Mouse (Mus musculus) lung, embryonic 16.5 days (tissue): ENCODE data around the gene Zfyve1. TPM values are rescaled to one million over a fixed set of nuclear protein-coding genes. Genes with fewer than 3 reads are reported as not detected.

Experiments used
- ATAC-seq: fragments of 200-750 bp; cut with Nextera tagmentation; 2 replicates; pipeline ENCODE4 v1.8.0; 2017; ENCODE audit warnings: low read depth, mild to moderate bottlenecking, moderate library complexity
- H3K27ac ChIP-seq: fragments of 300-500 bp; sonication (generic); 2 replicates; pipeline ENCODE4 v1.5.1; 2014; ENCODE audit warnings: mild to moderate bottlenecking, control low read depth, low read length
- H3K27me3 ChIP-seq: fragments of 300-500 bp; sonication (generic); 2 replicates; pipeline ENCODE4 v1.6.1; 2014; ENCODE audit warnings: low read depth, low read length, mixed read lengths; ENCODE audit not compliant: control insufficient read depth, insufficient read depth
- H3K36me3 ChIP-seq: fragments of 300-500 bp; sonication (generic); 2 replicates; pipeline ENCODE4 v1.6.1; 2014; ENCODE audit warnings: low read length; ENCODE audit not compliant: control insufficient read depth, insufficient read depth
- H3K4me1 ChIP-seq: fragments of 300-500 bp; sonication (generic); replicated peaks from 2 replicates; pipeline ENCODE4 v1.6.1; 2014; ENCODE audit warnings: low read length, mixed read lengths; ENCODE audit not compliant: control insufficient read depth, insufficient read depth
- H3K4me2 ChIP-seq: fragments of 300-500 bp; sonication (generic); 2 replicates; pipeline ENCODE4 v1.6.1; 2014; ENCODE audit warnings: low read depth, low read length, control low read depth
- H3K4me3 ChIP-seq: fragments of 300-500 bp; sonication (generic); 2 replicates; pipeline ENCODE4 v1.5.1; 2014; ENCODE audit warnings: mild to moderate bottlenecking, low read length, control low read depth
- H3K9ac ChIP-seq: fragments of 300-500 bp; sonication (generic); 2 replicates; pipeline ENCODE4 v1.6.1; 2014; ENCODE audit warnings: low read length, control low read depth
- H3K9me3 ChIP-seq: fragments of 300-500 bp; sonication (generic); 2 replicates; pipeline ENCODE4 v1.6.1; 2016; ENCODE audit warnings: low read length; ENCODE audit not compliant: control insufficient read depth
- WGBS: fragments of 180-500 bp; shearing (Covaris S2); extraction: QIAGEN DNeasy Blood & Tissue Kit; methylation state at CpG from one replicate; pipeline ENCODE4 v1.1.7; 2014; 5-methylcytosine and 5-hydroxymethylcytosine counted together
- polyA plus RNA-seq: library from polyadenylated mRNA; unstranded; fragments of >200 nt; fragmentation: Nextera tagmentation; extraction: Ambion mirVana; gene quantifications from 2 replicates; pipeline ENCODE4 v1.2.1, GENCODE M21; 2015

Zfyve1 gene
- polyA plus RNA-seq, 1 experiment from 2014 or later = 19.5 TPM

- Histone ChIP-seq H3K27ac (no peak overlapping the region), H3K4me2 (no peak overlapping the region), H3K4me3 (no peak overlapping the region), H3K4me1 (no peaks in the 10 kb centered on the region), H3K9ac (no peak overlapping the region), H3K27me3 (no peaks in the 10 kb centered on the region), H3K36me3 (peaks cover 12% of the 10 kb centered on the region), H3K9me3 (no peaks in the 10 kb centered on the region)
- 81% methylated on average over 3 of the region's 3 CpGs for WGBS
- ATAC-seq = no peak
Observed at GRCm38 (mm10) chr12:83534190-83534589, 62.8 kb downstream of the Zfyve1 start.

- Histone ChIP-seq H3K4me1 (no peaks in the 10 kb centered on the region), H3K27ac (no peak overlapping the region), H3K36me3 (peaks cover 12% of the 10 kb centered on the region; the same call in 1 of the 2 replicates), H3K4me3 (no peak overlapping the region), H3K4me2 (no peak overlapping the region), H3K9me3 (no peaks in the 10 kb centered on the region), H3K27me3 (no peaks in the 10 kb centered on the region), H3K9ac (no peak overlapping the region)
- WGBS = 79% methylated on average over 3 of the region's 3 CpGs
- ATAC-seq = no peak
Observed at GRCm38 (mm10) chr12:83532966-83533365, 64.1 kb downstream of the Zfyve1 start.

- Histone ChIP-seq H3K4me2 (no peak overlapping the region), H3K36me3 (peaks cover 5% of the 10 kb centered on the region; the same call in 1 of the 2 replicates)
- 89% methylated on average over 6 of the region's 6 CpGs for WGBS
Observed at GRCm38 (mm10) chr12:83531992-83532391, 65.0 kb downstream of the Zfyve1 start.

GRCm38 (mm10) chr12:83528665-83529064, 68.4 kb downstream of the Zfyve1 start:
- no peak for ATAC-seq
- no peaks in the 10 kb centered on the region for H3K27me3 ChIP-seq
- H3K9ac ChIP-seq = no peak overlapping the region
- H3K9me3 ChIP-seq = no peaks in the 10 kb centered on the region
- H3K4me3 ChIP-seq = no peak overlapping the region
- H3K4me1 ChIP-seq = no peaks in the 10 kb centered on the region; the same call in 1 of the 2 replicates
- no peaks in the 10 kb centered on the region; the same call in 1 of the 2 replicates for H3K36me3 ChIP-seq
- no peak overlapping the region for H3K27ac ChIP-seq
- WGBS = 77% methylated on average over 5 of the region's 5 CpGs
- H3K4me2 ChIP-seq = no peak overlapping the region

More at GRCm38 (mm10) chr12:83531992-83532391, 65.0 kb downstream of the Zfyve1 start:
- Histone ChIP-seq H3K9me3 (no peaks in the 10 kb centered on the region), H3K9ac (no peak overlapping the region), H3K4me1 (no peaks in the 10 kb centered on the region), H3K27me3 (no peaks in the 10 kb centered on the region), H3K4me3 (no peak overlapping the region), H3K27ac (no peak overlapping the region)
- ATAC-seq = no peak

- no peak overlapping the region for H3K9ac ChIP-seq
- no peak for ATAC-seq
- H3K27me3 ChIP-seq = no peaks in the 10 kb centered on the region
- H3K4me1 ChIP-seq = no peaks in the 10 kb centered on the region; the same call in 1 of the 2 replicates
- no peak overlapping the region for H3K4me3 ChIP-seq
- no peak overlapping the region for H3K4me2 ChIP-seq
- no peaks in the 10 kb centered on the region for H3K9me3 ChIP-seq
- WGBS = 66% methylated on average over 6 of the region's 6 CpGs
- H3K36me3 ChIP-seq = no peaks in the 10 kb centered on the region; the same call in 1 of the 2 replicates
- H3K27ac ChIP-seq = no peak overlapping the region
Observed at GRCm38 (mm10) chr12:83527816-83528215, 69.2 kb downstream of the Zfyve1 start.

- no peak overlapping the region for H3K27ac ChIP-seq
- H3K4me2 ChIP-seq = no peak overlapping the region
- 68% methylated on average over 18 of the region's 18 CpGs for WGBS
- H3K4me1 ChIP-seq = peaks cover 7% of the 10 kb centered on the region
- H3K4me3 ChIP-seq = no peak overlapping the region
- H3K27me3 ChIP-seq = no peaks in the 10 kb centered on the region
- no peaks in the 10 kb centered on the region for H3K36me3 ChIP-seq
- no peak for ATAC-seq
- no peaks in the 10 kb centered on the region for H3K9me3 ChIP-seq
- no peak overlapping the region for H3K9ac ChIP-seq
Observed at GRCm38 (mm10) chr12:83525822-83526544, 71.0 kb downstream of the Zfyve1 start.

- Histone ChIP-seq H3K27ac (no peak overlapping the region), H3K4me3 (no peak overlapping the region), H3K9ac (no peak overlapping the region), H3K36me3 (no peaks in the 10 kb centered on the region), H3K9me3 (no peaks in the 10 kb centered on the region), H3K4me2 (no peak overlapping the region), H3K27me3 (no peaks in the 10 kb centered on the region), H3K4me1 (peaks cover 11% of the 10 kb centered on the region)
- no peak for ATAC-seq
- WGBS = 82% methylated on average over 5 of the region's 5 CpGs
Observed at GRCm38 (mm10) chr12:83524329-83524728, 72.7 kb downstream of the Zfyve1 start.

GRCm38 (mm10) chr12:83523892-83524291, 73.1 kb downstream of the Zfyve1 start:
- no peak overlapping the region for H3K9ac ChIP-seq
- H3K4me3 ChIP-seq = no peak overlapping the region
- H3K9me3 ChIP-seq = no peaks in the 10 kb centered on the region
- H3K4me2 ChIP-seq = no peak overlapping the region
- ATAC-seq = no peak
- H3K36me3 ChIP-seq = no peaks in the 10 kb centered on the region
- no peak overlapping the region for H3K27ac ChIP-seq
- no peaks in the 10 kb centered on the region for H3K27me3 ChIP-seq
- WGBS = 75% methylated on average over 4 of the region's 4 CpGs
- H3K4me1 ChIP-seq = peaks cover 11% of the 10 kb centered on the region

GRCm38 (mm10) chr12:83523056-83523455, 74.0 kb downstream of the Zfyve1 start:
- Histone ChIP-seq H3K9me3 (no peaks in the 10 kb centered on the region), H3K4me3 (no peak overlapping the region), H3K4me1 (peaks cover 11% of the 10 kb centered on the region), H3K27me3 (no peaks in the 10 kb centered on the region), H3K27ac (no peak overlapping the region), H3K9ac (no peak overlapping the region), H3K4me2 (no peak overlapping the region), H3K36me3 (no peaks in the 10 kb centered on the region)
- no peak for ATAC-seq
- WGBS = 91% methylated on average over 6 of the region's 6 CpGs
